Mouse (Mus musculus) embryonic facial prominence, embryonic 13.5 days (tissue): ENCODE measurements around the gene Pi16. TPM values are rescaled to one million over a fixed set of nuclear protein-coding genes. Genes with fewer than 3 reads are reported as not detected.
A peak's percentile ranks its signal among the peaks of the same experiment; 100 is the strongest.

Experiments used
- ATAC-seq: fragments of 200-750 bp; cut with Nextera tagmentation; 2 replicates; pipeline ENCODE4 v1.8.0; 2017; ENCODE audit warnings: low read depth; ENCODE audit not compliant: insufficient number of reproducible peaks, insufficient read depth, low FRiP score, low TSS enrichment
- H3K27ac ChIP-seq: fragments of 300-500 bp; sonication (generic); 2 replicates; pipeline ENCODE4 v1.5.1; 2015; ENCODE audit warnings: moderate library complexity, mild to moderate bottlenecking, inconsistent platforms
- H3K27me3 ChIP-seq: fragments of 300-500 bp; sonication (generic); 2 replicates; pipeline ENCODE4 v1.6.1; 2015; ENCODE audit warnings: mild to moderate bottlenecking, inconsistent platforms
- H3K36me3 ChIP-seq: fragments of 300-500 bp; sonication (generic); 2 replicates; pipeline ENCODE4 v1.6.1; 2015; ENCODE audit warnings: mild to moderate bottlenecking, inconsistent platforms
- H3K4me1 ChIP-seq: fragments of 300-500 bp; sonication (generic); 2 replicates; pipeline ENCODE4 v1.6.1; 2015; ENCODE audit warnings: inconsistent platforms
- H3K4me2 ChIP-seq: fragments of 300-500 bp; sonication (generic); 2 replicates; pipeline ENCODE4 v1.6.1; 2015; ENCODE audit warnings: moderate library complexity, mild to moderate bottlenecking, inconsistent platforms
- H3K4me3 ChIP-seq: fragments of 300-500 bp; sonication (generic); 2 replicates; pipeline ENCODE4 v1.5.1; 2015; ENCODE audit warnings: mild to moderate bottlenecking, inconsistent platforms
- H3K9ac ChIP-seq: fragments of 300-500 bp; sonication (generic); 2 replicates; pipeline ENCODE4 v1.6.1; 2015; ENCODE audit warnings: mild to moderate bottlenecking, inconsistent platforms
- H3K9me3 ChIP-seq: fragments of 300-500 bp; sonication (generic); 2 replicates; pipeline ENCODE4 v1.6.1; 2016; ENCODE audit warnings: inconsistent platforms
- WGBS: fragments of 180-500 bp; shearing (Covaris S2); methylation state at CpG from one replicate; pipeline ENCODE4 v1.1.7; 2015; ENCODE audit warnings: mixed read lengths; 5-methylcytosine and 5-hydroxymethylcytosine counted together
- polyA plus RNA-seq: library from polyadenylated mRNA; unstranded; fragments of >200 nt; fragmentation: Nextera tagmentation; extraction: Ambion mirVana; gene quantifications from 2 replicates; pipeline ENCODE4 v1.2.1, GENCODE M21; 2015

Pi16 gene
- polyA plus RNA-seq, 1 experiment from 2014 or later, result 0.27 TPM

- Histone ChIP-seq H3K27ac (peak overlapping the region; percentile 58; the same call in 1 of the 2 replicates), H3K4me1 (peaks cover 43% of the 10 kb centered on the region), H3K27me3 (no peaks in the 10 kb centered on the region), H3K9me3 (no peaks in the 10 kb centered on the region), H3K36me3 (peaks cover 27% of the 10 kb centered on the region), H3K4me3 (no peak overlapping the region), H3K9ac (no peak overlapping the region), H3K4me2 (peak overlapping the region; percentile 39; the same call in 1 of the 2 replicates)
- no peak for ATAC-seq
- 39% methylated on average over 13 of the region's 13 CpGs for WGBS
Measured at GRCm38 (mm10) chr17:29304376-29305057, 13.0 kb upstream of the Pi16 start.

- no peak for ATAC-seq
- H3K27ac ChIP-seq, result peak overlapping the region; percentile 51
Measured at GRCm38 (mm10) chr17:29305058-29305806, 12.2 kb upstream of the Pi16 start.

GRCm38 (mm10) chr17:29305871-29306270 lies 11.6 kb upstream of the Pi16 start:
- 0 out of 2 replicates have a peak overlapping the region, but pooled peaks have one; percentile 32 for H3K9ac ChIP-seq
- ATAC-seq, result no peak
- no peak overlapping the region for H3K4me3 ChIP-seq
- peaks cover 43% of the 10 kb centered on the region for H3K4me1 ChIP-seq
- H3K4me2 ChIP-seq, result peak overlapping the region; percentile 39
- 51% methylated on average over 7 of the region's 7 CpGs for WGBS
- peak overlapping the region; percentile 51; the same call in 1 of the 2 replicates for H3K27ac ChIP-seq
- peaks cover 13% of the 10 kb centered on the region for H3K36me3 ChIP-seq
- H3K27me3 ChIP-seq, result no peaks in the 10 kb centered on the region
- no peaks in the 10 kb centered on the region for H3K9me3 ChIP-seq

More at GRCm38 (mm10) chr17:29305058-29305806, 12.2 kb upstream of the Pi16 start:
- peak overlapping the region; percentile 39 for H3K4me2 ChIP-seq
- peaks cover 43% of the 10 kb centered on the region for H3K4me1 ChIP-seq
- H3K27me3 ChIP-seq, result no peaks in the 10 kb centered on the region
- H3K9ac ChIP-seq, result 0 out of 2 replicates have a peak overlapping the region, but pooled peaks have one; percentile 27
- no peaks in the 10 kb centered on the region for H3K9me3 ChIP-seq
- peaks cover 20% of the 10 kb centered on the region for H3K36me3 ChIP-seq
- H3K4me3 ChIP-seq, result no peak overlapping the region
- WGBS, result 18% methylated on average over 15 of the region's 15 CpGs

- H3K36me3 ChIP-seq, result no peaks in the 10 kb centered on the region
- no peak overlapping the region for H3K9ac ChIP-seq
- no peak overlapping the region; the same call in 1 of the 2 replicates for H3K4me2 ChIP-seq
- H3K27me3 ChIP-seq, result no peaks in the 10 kb centered on the region
- H3K9me3 ChIP-seq, result 0 out of 2 replicates have a peak, but pooled peaks cover 3% of the 10 kb centered on the region
- H3K4me1 ChIP-seq, result peaks cover 16% of the 10 kb centered on the region
- 0 out of 2 replicates have a peak overlapping the region, but pooled peaks have one; percentile 4 for H3K27ac ChIP-seq
- WGBS, result 67% methylated on average over 21 of the region's 21 CpGs
- H3K4me3 ChIP-seq, result no peak overlapping the region
- ATAC-seq, result no peak
Measured at GRCm38 (mm10) chr17:29310056-29310623, 7.3 kb upstream of the Pi16 start.

- Histone ChIP-seq H3K27ac (no peak overlapping the region), H3K9me3 (0 out of 2 replicates have a peak, but pooled peaks cover 3% of the 10 kb centered on the region), H3K36me3 (no peaks in the 10 kb centered on the region), H3K27me3 (no peaks in the 10 kb centered on the region), H3K4me1 (peaks cover 3% of the 10 kb centered on the region; the same call in 1 of the 2 replicates), H3K9ac (no peak overlapping the region), H3K4me2 (no peak overlapping the region), H3K4me3 (no peak overlapping the region)
- no peak for ATAC-seq
- 82% methylated on average over 8 of the region's 8 CpGs for WGBS
Measured at GRCm38 (mm10) chr17:29311602-29312001, 5.9 kb upstream of the Pi16 start.

- H3K27me3 ChIP-seq, result no peaks in the 10 kb centered on the region
- no peak for ATAC-seq
- H3K4me2 ChIP-seq, result no peak overlapping the region
- no peak overlapping the region for H3K27ac ChIP-seq
- 0 out of 2 replicates have a peak, but pooled peaks cover 3% of the 10 kb centered on the region for H3K9me3 ChIP-seq
- H3K36me3 ChIP-seq, result no peaks in the 10 kb centered on the region
- peaks cover 3% of the 10 kb centered on the region; the same call in 1 of the 2 replicates for H3K4me1 ChIP-seq
- 75% methylated on average over 2 of the region's 2 CpGs for WGBS
- no peak overlapping the region for H3K9ac ChIP-seq
- no peak overlapping the region for H3K4me3 ChIP-seq
Measured at GRCm38 (mm10) chr17:29312082-29312481, 5.4 kb upstream of the Pi16 start.

GRCm38 (mm10) chr17:29313300-29313699 lies 4.2 kb upstream of the Pi16 start:
- Histone ChIP-seq H3K36me3 (no peaks in the 10 kb centered on the region), H3K4me2 (no peak overlapping the region), H3K9me3 (0 out of 2 replicates have a peak, but pooled peaks cover 3% of the 10 kb centered on the region), H3K4me1 (peaks cover 3% of the 10 kb centered on the region; the same call in 1 of the 2 replicates), H3K9ac (no peak overlapping the region), H3K4me3 (no peak overlapping the region), H3K27me3 (no peaks in the 10 kb centered on the region), H3K27ac (no peak overlapping the region)
- ATAC-seq, result no peak

- no peak for ATAC-seq
- Histone ChIP-seq H3K36me3 (no peaks in the 10 kb centered on the region), H3K4me1 (peaks cover 3% of the 10 kb centered on the region; the same call in 1 of the 2 replicates), H3K27me3 (peaks cover 21% of the 10 kb centered on the region), H3K4me2 (no peak overlapping the region), H3K27ac (0 out of 2 replicates have a peak overlapping the region, but pooled peaks have one; percentile 4), H3K4me3 (no peak overlapping the region), H3K9me3 (0 out of 2 replicates have a peak, but pooled peaks cover 3% of the 10 kb centered on the region), H3K9ac (no peak overlapping the region)
- 46% methylated on average over 9 of the region's 9 CpGs for WGBS
Measured at GRCm38 (mm10) chr17:29315672-29316465, 1.6 kb upstream of the Pi16 start.

- H3K4me2 ChIP-seq, result no peak overlapping the region
- WGBS, result 67% methylated on average over 3 of the region's 3 CpGs
- H3K9ac ChIP-seq, result no peak overlapping the region
Measured at GRCm38 (mm10) chr17:29316891-29317290, 589 bp upstream of the Pi16 start.

GRCm38 (mm10) chr17:29318731-29319250 lies 1.3 kb downstream of the Pi16 start:
- H3K4me1 ChIP-seq, result peaks cover 18% of the 10 kb centered on the region
- H3K27me3 ChIP-seq, result peaks cover 50% of the 10 kb centered on the region
- H3K4me3 ChIP-seq, result no peak overlapping the region
- no peaks in the 10 kb centered on the region for H3K9me3 ChIP-seq
- no peak overlapping the region for H3K27ac ChIP-seq
- H3K9ac ChIP-seq, result no peak overlapping the region
- no peaks in the 10 kb centered on the region for H3K36me3 ChIP-seq
- WGBS, result 49% methylated on average over 6 of the region's 6 CpGs
- no peak for ATAC-seq
- H3K4me2 ChIP-seq, result no peak overlapping the region

More at GRCm38 (mm10) chr17:29316891-29317290, 589 bp upstream of the Pi16 start:
- Histone ChIP-seq H3K4me3 (no peak overlapping the region), H3K9me3 (0 out of 2 replicates have a peak, but pooled peaks cover 3% of the 10 kb centered on the region), H3K27ac (0 out of 2 replicates have a peak overlapping the region, but pooled peaks have one; percentile 16), H3K36me3 (no peaks in the 10 kb centered on the region), H3K4me1 (peaks cover 9% of the 10 kb centered on the region), H3K27me3 (peaks cover 31% of the 10 kb centered on the region)
- no peak for ATAC-seq
